Mouse (Mus musculus) heart, postnatal 25 days (tissue): ENCODE results near the gene Prpf6. TPM values are rescaled to one million over a fixed set of nuclear protein-coding genes. Genes with fewer than 3 reads are reported as not detected.

Experiments
- microRNA-seq: library from miRNA; unstranded; fragments of <30 nt; microRNA quantifications from one replicate; pipeline ENCODE4 v1.2.0, GENCODE M21; 2022
- total RNA-seq, 2 experiments: library from RNA; stranded (reverse); gene quantifications; 2 replicates each; pipeline ENCODE4 v1.2.3; 2021

The Prpf6 gene
- total RNA-seq, 2 experiments from 2014 or later: 29.2 to 32.7 TPM

Small RNAs within 50 kb of the gene (microRNA-seq; reads per million reads assigned to microRNA genes)
- not detected for gene Mir7006

Other genes starting within 250 kb of the Prpf6 start
- gene Zgpat, start 226.9 kb upstream of the Prpf6 start, total RNA-seq: 10 to 100 TPM; 18.3 to 21.2 TPM
- 10 to 100 TPM; 54.3 to 54.9 TPM for gene Arfrp1, start 226.5 kb upstream of the Prpf6 start, total RNA-seq
- gene Lime1, start 211.8 kb upstream of the Prpf6 start, total RNA-seq: 1 to 10 TPM; 7.0 to 7.4 TPM
- gene Zbtb46, start 132.4 kb upstream of the Prpf6 start, total RNA-seq: 10 to 100 TPM; 10.1 to 14.2 TPM
- not detected for gene Abhd16b, start 98.7 kb upstream of the Prpf6 start, total RNA-seq
- gene Tpd52l2, start 94.7 kb upstream of the Prpf6 start, total RNA-seq: 10 to 100 TPM; 59.7 to 66.0 TPM
- 10 to 100 TPM; 65.4 to 67.8 TPM for gene Dnajc5, start 71.4 kb upstream of the Prpf6 start, total RNA-seq
- 10 to 100 TPM; 39.0 to 46.7 TPM for gene Uckl1, start 7.0 kb upstream of the Prpf6 start, total RNA-seq
- gene Zfp512b, start 935 bp downstream of the Prpf6 start, total RNA-seq: 10 to 100 TPM; 18.3 to 18.7 TPM
- 1 to 10 TPM; 1.2 to 1.4 TPM for gene Samd10, start 7.3 kb downstream of the Prpf6 start, total RNA-seq
- not detected for gene Gm29797, start 65.2 kb downstream of the Prpf6 start, total RNA-seq
- gene Sox18, start 79.8 kb downstream of the Prpf6 start, total RNA-seq: 10 to 100 TPM; 40.2 to 56.9 TPM
- gene Tcea2, start 88.4 kb downstream of the Prpf6 start, total RNA-seq: 1 to 10 TPM; 5.8 to 6.4 TPM
- gene Rgs19, start 102.1 kb downstream of the Prpf6 start, total RNA-seq: 1 to 10 TPM; 5.8 to 7.7 TPM
- not detected for gene Lkaaear1, start 106.6 kb downstream of the Prpf6 start, total RNA-seq
- gene Oprl1, start 123.1 kb downstream of the Prpf6 start, total RNA-seq: not detected
- not detected for gene Myt1, start 171.5 kb downstream of the Prpf6 start, total RNA-seq
- 10 to 100 TPM; 47.1 to 58.6 TPM for gene Pcmtd2, start 246.0 kb downstream of the Prpf6 start, total RNA-seq